Mouse (Mus musculus) kidney, adult 18-20 months (tissue): ENCODE data around the gene Gabrb3.

Experiments
- DNase-seq: peaks from one replicate; pipeline ENCODE4 v3.0.0; 2021

Gabrb3 gene

DNA sequence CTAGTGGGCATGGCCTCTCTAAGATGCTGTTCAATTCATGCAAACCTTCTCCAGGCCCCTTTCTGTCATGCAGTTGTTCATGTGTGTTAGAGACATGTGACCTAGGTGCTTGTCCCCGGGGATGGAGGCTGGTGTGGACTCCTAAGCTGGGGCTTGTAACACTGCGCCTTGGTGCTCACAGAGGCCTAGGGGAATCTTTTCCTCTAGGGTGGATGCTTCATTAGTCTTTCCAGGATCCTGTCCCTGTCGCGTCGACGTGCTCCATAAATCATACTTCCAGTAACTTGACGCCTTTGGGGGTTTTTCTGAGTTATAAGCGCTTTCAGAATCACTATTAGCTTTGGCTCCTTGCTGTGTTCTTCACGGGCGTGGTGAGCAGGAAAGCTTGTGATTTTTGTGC is 113.2 kb downstream of the Gabrb3 start:
- DNase-seq: no peak

DNA sequence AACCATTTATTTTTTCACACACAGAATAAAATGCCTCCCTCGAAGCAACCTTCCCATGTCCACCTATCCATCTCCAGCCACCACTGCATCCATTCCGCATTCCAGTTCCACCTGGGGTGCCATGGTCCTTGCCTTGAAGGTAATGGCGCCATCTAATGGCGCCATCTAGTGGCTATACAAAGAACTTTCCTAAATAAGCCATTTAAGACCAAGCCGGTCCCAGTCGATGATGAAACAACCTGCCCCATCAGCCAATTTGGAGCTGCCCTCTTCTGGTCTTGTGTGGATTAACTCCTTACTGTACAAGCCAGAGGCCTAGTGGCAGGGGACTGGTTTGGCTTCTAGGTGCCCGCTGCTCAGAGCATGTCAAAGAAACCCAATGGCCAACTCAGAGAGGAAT is 119.1 kb downstream of the Gabrb3 start:
- no peak for DNase-seq

DNA sequence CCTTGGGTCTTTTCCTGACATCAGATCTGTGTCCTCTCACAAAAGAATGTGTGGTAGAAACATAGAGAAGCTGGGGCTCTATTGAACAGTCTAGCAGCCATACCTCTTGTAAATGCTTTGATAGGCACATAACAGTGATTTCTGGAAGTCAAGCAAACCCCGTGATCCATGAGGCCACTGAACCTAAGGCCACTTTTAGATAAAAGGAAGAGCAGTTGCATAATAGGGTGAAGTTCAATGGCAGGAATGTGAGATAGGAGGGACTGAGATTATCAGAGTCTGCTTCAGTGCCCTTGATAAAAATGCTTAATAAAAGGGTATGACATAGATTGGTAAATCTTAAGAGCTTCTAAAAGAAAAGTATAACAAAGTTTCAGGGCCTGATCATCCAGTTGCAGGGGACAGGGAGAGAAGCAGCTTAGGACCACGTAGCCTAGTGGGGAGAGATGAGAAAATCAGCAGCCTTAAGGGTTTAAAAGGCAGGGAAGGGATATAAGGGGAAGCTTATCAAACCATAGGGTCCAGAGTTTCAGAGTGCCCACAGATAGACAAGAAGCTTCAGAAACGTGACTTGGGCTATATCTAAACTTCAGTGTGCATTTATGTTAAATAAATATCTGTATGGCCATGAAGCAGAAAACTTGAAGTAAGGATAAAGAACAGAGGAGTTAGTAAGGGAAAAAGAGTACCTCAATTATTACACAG is 141.4 kb downstream of the Gabrb3 start:
- no peak for DNase-seq

DNA sequence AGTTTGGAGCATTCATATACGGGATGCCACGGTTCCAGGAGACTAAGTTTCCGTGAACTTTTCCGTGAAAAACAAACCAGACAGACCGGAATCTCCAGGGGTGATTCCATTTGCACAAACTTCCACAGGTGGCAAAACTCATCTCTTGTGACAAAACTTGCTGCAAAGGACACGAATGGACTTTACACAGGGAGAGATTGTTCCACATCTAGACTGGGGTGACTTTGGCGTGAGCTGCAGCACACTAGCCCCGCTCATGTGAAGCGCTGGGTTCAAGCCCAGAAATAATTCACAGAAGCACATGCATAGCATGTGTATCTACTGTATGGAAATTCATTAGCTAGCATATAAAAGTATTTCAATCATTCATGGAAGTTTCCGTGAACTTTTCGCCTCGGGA is 144.9 kb downstream of the Gabrb3 start:
- DNase-seq: no peak

DNA sequence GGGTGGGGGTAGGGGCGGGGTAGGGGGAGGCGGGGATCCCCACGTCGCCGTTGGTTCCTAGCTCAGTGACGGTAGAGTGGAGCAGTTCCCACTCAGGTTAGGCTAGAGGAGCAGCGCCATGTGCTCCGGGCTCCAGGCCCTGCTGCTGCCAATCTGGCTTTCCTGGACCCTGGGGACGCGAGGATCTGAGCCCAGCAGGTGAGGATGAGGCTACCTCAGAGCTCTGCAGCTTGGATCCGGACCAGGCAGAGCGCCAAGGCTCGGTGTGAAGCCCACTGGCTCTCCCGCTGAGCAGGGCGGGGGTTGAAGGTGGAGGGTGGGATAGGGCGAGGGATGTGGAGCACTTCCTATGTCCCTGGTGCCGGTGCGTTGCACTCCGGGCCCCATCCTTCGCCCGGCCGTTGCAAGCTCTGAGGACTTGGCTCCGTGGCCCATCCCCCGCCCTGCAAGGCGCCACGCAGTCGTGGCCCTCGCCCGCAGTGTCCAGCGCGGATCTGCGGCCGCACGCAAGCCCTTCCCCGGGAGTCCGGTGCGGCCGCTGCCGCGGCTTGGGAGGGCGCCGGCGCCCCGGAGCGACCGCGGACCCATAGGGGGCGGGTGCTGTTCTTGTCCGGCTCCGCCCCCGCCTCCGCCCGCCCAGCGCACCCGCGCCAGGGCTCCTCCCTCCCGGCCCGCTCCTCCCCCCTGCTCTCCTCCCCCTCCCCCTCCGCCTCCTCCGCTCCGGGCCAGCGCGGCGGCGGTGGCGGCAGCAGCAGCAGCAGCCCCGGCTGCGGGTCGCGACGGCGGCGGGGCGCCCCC is 171.2 kb downstream of the Gabrb3 start:
- DNase-seq: peak; percentile 58

DNA sequence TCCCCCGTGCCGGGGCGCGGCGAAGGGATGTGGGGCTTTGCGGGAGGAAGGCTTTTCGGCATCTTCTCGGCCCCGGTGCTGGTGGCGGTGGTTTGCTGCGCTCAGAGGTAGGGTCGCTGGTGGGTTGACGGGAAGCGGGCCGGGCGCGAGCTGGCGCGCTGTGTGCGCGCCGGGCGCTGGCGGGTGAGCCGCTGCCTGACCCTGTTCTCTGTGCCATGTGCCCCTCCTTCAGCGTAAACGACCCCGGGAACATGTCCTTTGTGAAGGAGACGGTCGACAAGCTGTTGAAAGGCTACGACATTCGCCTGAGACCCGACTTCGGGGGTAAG is 171.7 kb downstream of the Gabrb3 start:
- DNase-seq: no peak

DNA sequence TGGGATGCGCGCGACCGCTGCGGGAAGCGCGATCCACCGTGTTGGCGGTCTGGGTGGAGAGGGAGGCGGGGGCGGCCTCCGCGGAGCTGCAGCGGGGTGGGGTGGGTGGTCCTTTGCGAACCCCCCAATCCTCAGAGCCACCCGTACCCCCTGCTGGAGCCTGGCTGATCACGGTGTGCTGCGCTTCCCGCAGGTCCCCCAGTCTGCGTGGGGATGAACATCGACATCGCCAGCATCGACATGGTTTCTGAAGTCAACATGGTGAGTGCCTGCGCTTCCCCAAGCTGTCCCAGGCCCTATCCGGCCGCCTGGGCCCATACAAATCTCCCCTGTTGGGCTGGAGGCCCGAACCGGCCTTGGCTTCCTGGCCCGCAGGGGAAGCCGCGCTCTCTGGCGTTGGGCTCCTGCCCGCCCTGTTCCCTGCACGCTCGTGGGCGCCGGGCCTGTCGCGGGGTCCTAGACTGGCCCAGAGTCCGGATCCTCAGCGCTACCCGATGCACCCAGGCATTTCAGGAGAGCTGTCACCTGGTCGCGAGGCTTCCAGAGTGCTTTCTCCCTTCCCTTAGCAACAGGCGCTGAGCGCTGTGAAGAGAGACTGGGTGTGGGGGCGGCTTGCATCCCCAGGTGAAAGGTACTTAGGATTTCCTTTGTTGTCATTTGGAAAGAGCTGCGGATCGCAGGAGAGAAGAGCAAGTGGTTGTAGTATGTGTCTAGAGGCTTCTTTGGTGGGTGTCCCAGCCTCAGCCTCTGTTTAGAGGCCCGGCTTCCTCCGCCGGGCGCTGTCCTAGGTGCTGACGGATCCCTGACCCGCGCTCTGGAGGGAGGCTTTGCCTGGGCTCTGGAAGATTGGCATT is 172.3 kb downstream of the Gabrb3 start:
- peak; percentile 51 for DNase-seq

DNA sequence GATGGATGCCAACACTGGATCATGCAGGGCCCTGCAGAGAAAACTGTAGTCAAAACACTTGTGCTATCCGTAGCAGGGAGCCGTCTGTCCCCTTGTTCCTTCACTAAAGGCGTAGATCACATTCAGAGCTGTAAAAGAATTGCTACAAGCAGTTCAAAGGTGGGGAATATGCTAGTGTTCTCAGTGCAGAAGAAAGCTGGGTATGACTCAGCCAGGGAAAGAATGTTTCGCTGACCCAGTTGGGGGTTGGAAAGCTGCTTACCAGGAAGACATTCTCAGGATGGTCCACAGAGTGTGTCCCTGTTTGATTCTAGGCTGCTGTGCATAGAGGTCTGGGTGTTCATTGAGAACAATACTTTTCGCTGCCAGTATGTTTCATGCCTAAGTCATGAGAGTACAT is 177.8 kb downstream of the Gabrb3 start:
- DNase-seq: no peak

DNA sequence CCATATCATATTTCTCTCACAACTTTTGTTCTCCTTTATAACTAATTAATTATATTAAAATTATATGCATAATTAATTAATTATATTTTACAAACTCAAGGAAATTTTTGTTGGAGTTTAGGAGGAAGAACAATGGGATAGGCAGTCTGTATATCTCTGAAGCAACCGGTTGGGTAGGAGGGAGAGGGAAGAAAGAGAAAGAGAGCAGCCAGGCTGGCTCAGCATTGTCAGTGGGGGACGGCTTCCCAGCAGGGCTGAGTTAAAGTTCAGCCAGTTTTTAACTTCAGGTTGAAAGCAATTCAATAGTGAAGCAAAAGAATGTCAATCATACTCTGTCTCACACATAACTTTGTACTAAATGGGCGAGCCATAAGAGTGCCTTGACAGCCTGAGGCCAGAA is 199.2 kb downstream of the Gabrb3 start:
- DNase-seq: no peak

DNA sequence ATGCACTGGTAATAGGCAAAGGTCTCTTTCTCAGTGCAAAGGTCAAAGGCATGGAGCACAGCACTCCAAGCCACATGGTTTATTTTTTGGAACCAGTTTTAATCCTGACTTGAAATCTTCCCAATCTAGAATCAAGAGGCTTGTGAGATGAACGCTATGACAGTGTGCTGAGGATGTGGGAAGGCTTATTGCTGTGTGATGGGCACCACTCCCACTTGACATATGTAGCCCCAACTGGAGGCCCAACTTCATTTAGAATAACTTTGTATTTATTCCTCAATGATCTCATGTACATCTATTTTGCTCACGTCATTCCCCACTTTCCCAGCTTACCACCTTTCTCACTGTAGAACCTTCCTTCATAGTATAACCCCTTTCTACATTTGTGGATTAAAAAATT is 200.5 kb downstream of the Gabrb3 start:
- no peak for DNase-seq

DNA sequence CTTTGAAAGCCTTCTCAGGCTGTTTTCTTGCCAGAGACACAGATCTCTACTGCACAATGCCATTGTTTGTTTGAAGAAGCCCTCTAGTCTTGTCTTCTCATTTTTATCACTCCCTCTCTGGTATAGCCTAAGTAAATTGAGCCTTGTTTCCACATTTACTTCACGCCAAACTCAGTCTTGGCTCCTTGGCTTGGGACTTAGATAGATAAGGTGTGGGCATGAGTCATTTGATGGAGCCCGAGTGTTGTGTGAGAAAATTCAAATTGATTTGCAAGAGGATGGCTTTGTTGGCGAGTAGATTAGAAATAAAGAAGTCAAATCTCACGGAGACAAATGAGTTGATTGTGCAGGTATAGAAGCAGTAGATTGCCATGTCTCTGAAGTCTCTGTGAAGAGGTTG is 204.2 kb downstream of the Gabrb3 start:
- no peak for DNase-seq

DNA sequence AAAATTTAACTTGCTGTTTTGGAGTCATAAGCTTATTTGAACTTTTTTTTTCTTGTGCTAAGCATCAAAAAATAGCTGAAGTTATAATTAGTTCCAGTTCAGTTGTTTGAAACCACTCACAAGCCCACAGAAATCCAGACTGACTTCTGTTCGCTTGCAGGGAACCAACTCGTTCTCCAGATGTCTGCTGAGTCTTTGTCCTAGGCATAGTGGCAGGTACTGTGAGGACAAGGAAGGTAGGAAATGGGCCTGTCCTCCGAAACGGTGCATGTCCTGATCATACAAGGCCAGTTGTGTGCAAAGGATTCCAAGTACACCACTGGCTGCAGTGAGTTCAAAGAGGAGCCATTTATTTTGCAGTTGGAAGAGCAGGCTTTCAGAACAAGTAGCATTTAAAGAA is 215.5 kb downstream of the Gabrb3 start:
- DNase-seq: no peak

DNA sequence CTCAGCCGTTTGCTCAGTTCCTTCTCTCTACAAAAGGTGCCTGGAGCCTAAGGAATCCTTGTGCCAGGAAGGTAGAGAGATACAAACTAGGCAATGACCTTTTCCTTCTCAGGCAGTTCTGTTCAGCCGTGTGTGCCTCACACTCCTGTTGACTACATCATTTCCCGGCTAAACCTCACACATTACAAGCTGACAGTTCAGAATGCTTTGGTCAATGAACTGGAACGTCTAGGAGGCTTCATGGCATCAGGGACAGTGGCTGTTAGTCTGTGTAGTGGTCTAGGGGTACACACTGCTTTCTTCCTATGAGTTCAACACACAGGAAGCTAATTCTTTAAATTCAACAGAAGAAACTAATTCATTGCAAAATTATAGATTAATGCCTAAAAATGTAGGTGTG is 216.2 kb downstream of the Gabrb3 start:
- no peak for DNase-seq

DNA sequence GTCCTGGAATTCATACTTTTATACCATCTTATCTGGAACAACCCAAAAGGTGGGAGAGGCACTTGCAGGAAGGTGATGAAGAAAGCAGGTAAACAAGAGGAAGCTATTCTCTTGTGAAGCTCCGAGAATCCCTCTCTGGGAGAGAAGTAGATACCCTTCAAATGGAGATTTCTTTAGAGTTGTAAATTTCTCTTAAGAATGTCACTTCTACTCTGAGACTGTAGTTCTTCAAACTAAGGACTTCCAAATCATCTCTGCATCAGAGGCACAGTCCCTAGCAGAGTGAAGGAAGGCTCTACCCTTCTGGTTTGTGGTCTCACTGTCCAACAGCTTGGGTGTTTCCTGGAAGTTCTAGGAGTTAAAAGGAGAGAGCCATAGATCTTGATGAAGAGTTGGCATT is 221.3 kb downstream of the Gabrb3 start:
- DNase-seq: no peak

DNA sequence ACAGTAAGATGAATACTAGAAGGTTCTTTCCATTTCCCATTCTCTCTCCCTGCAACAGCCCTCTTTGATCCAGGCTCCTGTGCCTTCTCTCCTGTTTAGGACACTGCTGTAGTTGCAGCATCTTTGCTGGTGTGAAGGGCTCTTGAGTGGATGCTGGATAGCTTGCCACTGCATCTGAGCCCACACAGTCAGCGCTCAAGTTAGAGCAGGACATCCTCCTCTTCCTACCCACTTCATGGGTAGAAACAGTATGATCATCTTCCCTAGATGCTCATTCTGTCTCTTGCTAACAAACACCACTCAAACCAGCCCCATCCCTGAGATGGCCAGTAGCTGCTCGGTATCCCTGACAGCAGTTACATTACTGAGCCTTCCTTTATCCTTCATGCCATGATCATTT is 227.9 kb downstream of the Gabrb3 start:
- no peak for DNase-seq

DNA sequence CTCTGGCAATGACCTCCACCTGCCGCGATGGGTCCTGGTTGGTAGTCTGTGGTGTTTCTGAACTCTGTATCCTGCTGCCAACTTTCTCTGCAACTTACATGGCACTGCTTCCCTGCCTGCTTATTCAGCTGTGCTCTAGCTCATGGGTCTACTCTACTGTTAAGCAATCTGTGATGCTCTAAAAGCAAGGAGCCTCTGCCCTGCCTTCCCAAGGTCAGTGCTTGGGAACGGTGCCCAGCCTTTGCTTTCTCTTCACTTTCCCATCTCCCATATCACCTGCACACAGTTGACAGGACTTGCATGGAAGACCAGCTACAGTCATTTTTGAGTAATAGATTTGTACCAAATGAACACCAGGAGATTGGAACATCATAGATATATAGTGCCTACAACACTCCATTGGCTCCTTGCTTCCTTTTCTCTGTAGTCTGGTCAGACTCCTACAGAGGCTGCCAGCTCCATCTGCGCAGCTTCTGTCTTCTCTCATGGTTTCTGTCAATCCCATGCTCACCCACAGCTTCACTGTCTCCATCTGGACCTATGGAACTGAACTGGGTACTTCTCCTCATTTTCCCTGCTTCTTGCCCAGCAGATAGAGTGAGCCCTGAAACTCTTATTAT is 228.8 kb downstream of the Gabrb3 start:
- no peak for DNase-seq

DNA sequence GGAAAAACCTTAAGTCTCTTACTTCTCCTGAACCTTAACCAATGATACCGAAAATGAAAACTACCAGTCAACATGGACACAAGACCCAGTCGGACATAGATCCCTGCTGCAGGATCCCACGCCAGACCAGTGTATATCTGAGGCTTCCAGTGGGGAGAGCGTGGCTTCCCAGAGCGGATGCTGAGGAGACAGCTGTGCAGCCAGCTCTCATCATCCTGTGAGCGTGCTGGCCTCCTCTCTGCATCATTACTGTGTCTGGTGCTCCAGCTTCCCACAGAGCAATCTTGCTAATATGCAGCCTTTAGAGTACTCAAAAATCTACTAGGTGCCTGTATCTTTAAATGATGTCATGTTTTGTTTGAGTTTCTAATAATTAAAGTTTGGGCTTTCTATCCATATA is 257.9 kb downstream of the Gabrb3 start:
- DNase-seq: no peak

DNA sequence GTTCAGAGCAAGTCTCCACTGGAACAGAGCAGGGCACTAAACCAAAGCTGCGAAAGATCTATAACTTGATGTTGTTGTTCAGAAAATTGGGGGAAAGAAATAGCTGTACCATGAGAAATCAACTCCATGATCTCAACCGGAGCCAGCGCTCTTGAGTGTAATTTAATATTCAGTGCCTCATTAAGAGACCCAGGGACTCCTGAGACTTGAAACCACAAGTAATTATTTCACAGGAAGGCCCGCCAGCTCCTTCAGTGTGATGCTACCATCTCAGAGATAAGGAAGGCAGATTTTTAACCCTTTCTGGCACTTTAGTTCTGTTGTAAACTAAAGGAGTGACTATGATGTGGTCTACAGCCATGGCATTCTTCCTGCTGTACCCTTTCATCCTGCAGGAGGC is 270.3 kb downstream of the Gabrb3 start:
- no peak for DNase-seq

DNA sequence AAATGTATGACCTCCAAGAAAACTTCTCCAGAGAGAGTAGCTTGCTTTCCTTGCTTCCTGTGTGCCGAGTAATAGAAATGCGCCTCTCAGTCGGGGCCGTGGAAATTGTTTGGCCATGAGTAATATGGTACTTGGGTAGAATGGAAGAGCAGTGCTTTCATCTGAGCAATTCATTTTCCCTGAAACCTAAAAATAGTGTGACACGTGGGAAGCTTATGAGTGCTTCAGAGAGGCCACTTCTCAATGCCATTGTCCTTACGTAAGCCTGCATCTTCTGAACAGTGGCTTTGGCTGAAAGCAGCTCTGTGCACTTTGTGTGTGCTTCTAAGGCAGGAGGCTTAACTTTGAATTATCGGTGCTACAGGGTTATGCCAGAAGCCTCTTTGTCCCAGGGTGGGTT is 280.9 kb downstream of the Gabrb3 start:
- DNase-seq: no peak

DNA sequence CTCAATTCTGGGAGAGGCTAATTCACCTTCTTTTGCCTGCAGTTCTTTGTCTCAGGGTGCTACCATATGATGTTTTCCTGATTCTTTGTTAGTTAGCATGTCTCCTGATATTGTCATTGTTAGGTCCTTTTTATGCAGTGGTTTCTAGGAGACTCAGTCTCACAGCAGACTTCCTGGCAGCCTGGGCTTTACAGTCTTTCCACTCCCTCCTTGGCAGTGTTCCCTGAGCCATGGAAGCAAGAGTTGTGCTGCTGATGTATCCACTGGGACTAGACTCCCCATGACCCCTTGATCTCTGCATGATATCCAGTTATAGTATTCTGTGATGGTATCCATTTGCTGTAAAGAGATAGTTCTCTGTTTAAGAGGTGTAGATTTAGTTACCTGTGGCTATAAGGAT is 281.6 kb downstream of the Gabrb3 start:
- DNase-seq: no peak

DNA sequence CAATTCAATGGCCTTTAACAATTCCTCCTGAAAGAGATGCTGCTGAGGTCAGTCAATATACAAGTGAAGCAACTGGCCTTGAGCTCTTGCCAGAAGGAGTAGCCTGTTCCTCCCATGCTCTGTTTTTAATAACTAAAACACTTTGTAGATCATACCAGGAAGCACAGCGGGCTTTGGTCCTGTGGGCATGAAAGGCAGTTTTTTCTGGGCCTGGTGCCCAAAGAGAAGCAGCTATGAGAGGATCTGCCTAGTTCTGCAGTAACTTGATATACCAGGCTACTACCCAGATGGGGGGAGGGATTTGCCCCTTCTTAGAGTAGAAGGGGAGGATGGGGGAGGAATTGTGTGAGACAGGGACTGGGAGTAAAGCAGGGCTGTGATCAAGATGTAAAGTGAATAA is 284.1 kb downstream of the Gabrb3 start:
- DNase-seq: no peak

DNA sequence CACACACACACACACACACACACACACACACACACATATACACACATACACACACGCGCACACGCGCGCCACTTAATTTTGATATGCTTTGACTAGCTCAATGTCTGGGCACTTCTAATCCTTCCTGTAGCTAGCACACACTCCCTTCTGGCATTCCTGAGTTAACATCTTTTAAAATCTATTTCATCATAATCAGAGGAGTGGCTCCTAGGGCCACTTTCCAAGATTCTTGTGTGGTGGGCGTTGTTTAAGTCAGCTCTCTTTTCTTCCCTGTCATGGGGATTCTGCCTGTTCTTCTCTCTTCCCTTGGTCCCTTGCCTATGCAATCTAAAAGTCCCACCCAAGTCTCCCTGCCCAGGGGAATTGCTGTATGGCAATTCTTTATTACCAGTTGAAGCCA is 286.6 kb downstream of the Gabrb3 start:
- DNase-seq: no peak

DNA sequence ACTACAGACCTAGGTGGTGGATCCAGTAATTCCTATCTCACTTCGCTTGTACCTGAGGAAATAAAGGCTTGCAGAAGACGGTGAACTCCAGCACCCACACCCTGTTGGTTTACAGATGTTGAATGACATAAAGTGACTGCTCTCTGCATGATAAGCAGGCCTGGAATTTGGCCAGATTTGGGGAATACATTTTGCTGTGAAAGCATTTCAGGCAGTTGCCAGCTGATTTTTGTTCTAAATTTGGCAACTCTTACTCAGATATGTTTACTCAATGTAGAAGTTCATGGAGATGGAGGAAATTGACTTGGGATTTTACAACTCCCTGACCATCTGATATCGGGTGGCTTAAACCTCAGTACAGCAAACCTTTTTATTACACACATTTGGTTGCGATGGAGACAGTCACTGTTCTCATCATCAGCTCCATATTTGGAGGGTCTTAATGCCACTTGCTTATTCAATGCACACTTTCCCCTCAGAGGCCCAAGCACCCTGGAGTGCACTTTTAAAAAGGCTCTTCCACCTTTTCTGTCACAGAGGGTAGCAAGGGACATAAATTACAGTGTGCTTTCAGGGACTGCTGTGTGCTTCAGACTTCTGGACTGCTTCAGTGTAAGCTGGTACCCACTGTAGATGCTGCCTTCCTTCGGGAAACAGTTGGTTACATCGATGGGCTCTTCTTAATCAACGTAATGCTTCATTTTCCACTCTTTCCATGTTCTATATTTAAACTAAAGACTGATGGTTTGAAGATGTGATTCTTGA is 287.7 kb downstream of the Gabrb3 start:
- no peak for DNase-seq
